Mouse (Mus musculus) left cerebral cortex, postnatal 36 days (tissue): Measurements from ENCODE around the gene Fgfr2. TPM values are rescaled to one million over a fixed set of nuclear protein-coding genes. Genes with fewer than 3 reads are reported as not detected.
"Not testable (repeated sequence)": the region's sequence is repeated elsewhere in the genome, so short reads cannot be mapped to it uniquely, and the experiment has no call there.

Experiments
- DNase-seq, 2 experiments: peaks; one replicate each; pipeline ENCODE4 v3.0.0; 2021 to 2022; ENCODE audit warnings: low spot score in 2 of 2, mixed read lengths in 1 of 2
- intact Hi-C: fragments of 180-260 bp; cut with DNase I; formaldehyde crosslinking; loops from one replicate; pipeline ENCODE4 v1.15.1; 2025
- total RNA-seq, 2 experiments: library from RNA; stranded (reverse); gene quantifications; 2 replicates each; pipeline ENCODE4 v1.2.3; 2021

Fgfr2 gene
- total RNA-seq, 2 experiments from 2014 or later, result 41.6 to 46.6 TPM

- no peak for DNase-seq
Observed at GRCm38 (mm10) chr7:132675922-132676321, 447.2 kb downstream of the Fgfr2 start.

GRCm38 (mm10) chr7:132673931-132674755, 449.0 kb downstream of the Fgfr2 start:
- no peak for DNase-seq
- intact Hi-C loops, result no loop called here

More at GRCm38 (mm10) chr7:132675922-132676321, 447.2 kb downstream of the Fgfr2 start:
- intact Hi-C loops, result no loop called here

- intact Hi-C loops, result no loop called here
- peak; percentile 32 to 39 for DNase-seq
Observed at GRCm38 (mm10) chr7:132672481-132672959, 450.6 kb downstream of the Fgfr2 start.

GRCm38 (mm10) chr7:132670863-132671165, 452.3 kb downstream of the Fgfr2 start:
- intact Hi-C loops, result no loop called here
- DNase-seq, result no peak

- DNase-seq, result no peak
- intact Hi-C loops, result no loop called here
Observed at GRCm38 (mm10) chr7:132669999-132670862, 452.9 kb downstream of the Fgfr2 start.

GRCm38 (mm10) chr7:132668604-132669003, 454.5 kb downstream of the Fgfr2 start:
- no peak for DNase-seq
- intact Hi-C loops, result no loop called here

- DNase-seq, result no peak
- intact Hi-C loops, result no loop called here
Observed at GRCm38 (mm10) chr7:132666516-132666915, 456.6 kb downstream of the Fgfr2 start.

- intact Hi-C loops, result no loop called here
- DNase-seq, result no peak
Observed at GRCm38 (mm10) chr7:132665664-132666382, 457.3 kb downstream of the Fgfr2 start.

- DNase-seq, result no peak
- intact Hi-C loops, result loop anchor here (5.0 kb wide), 1 partner anchor 698 kb away; the partner anchor contains the start of gene Gpr26
Observed at GRCm38 (mm10) chr7:132664815-132665214, 458.3 kb downstream of the Fgfr2 start.

- DNase-seq, result not testable (repeated sequence)
- intact Hi-C loops, result loop anchor here (5.0 kb wide), 1 partner anchor 696 kb away; the partner anchor contains the start of gene Gpr26
Observed at GRCm38 (mm10) chr7:132662831-132663230, 460.3 kb downstream of the Fgfr2 start.

GRCm38 (mm10) chr7:132659633-132660032, 463.5 kb downstream of the Fgfr2 start:
- DNase-seq, result no peak
- intact Hi-C loops, result loop anchor here (5.0 kb wide), 3 partner anchors 53 to 692 kb away; partner anchors contain the start of gene Gpr26

- intact Hi-C loops, result loop anchor here (5.0 kb wide), 2 partner anchors 54 to 74 kb away; no protein-coding TSS in a partner anchor
- DNase-seq, result no peak
Observed at GRCm38 (mm10) chr7:132658688-132659087, 464.5 kb downstream of the Fgfr2 start.

- intact Hi-C loops, result loop anchor here (5.0 kb wide), 2 partner anchors 54 to 74 kb away; no protein-coding TSS in a partner anchor
- DNase-seq, result no peak
Observed at GRCm38 (mm10) chr7:132658058-132658450, 465.1 kb downstream of the Fgfr2 start.

- no peak for DNase-seq
- intact Hi-C loops, result loop anchor here (2.0 to 5.0 kb wide), 3 partner anchors 55 to 345 kb away; no protein-coding TSS in a partner anchor
Observed at GRCm38 (mm10) chr7:132657371-132658057, 465.6 kb downstream of the Fgfr2 start.

GRCm38 (mm10) chr7:132656548-132656947, 466.6 kb downstream of the Fgfr2 start:
- intact Hi-C loops, result loop anchor here (1.0 to 5.0 kb wide), 4 partner anchors 56 to 346 kb away; no protein-coding TSS in a partner anchor
- peak; percentile 78 to 86 for DNase-seq

- intact Hi-C loops, result loop anchor here (1.0 to 5.0 kb wide), 4 partner anchors 56 to 347 kb away; no protein-coding TSS in a partner anchor
- DNase-seq, result peak; percentile 85 to 86
Observed at GRCm38 (mm10) chr7:132656075-132656474, 467.1 kb downstream of the Fgfr2 start.

GRCm38 (mm10) chr7:132654412-132654811, 468.7 kb downstream of the Fgfr2 start:
- intact Hi-C loops, result no loop called here
- no peak for DNase-seq

- intact Hi-C loops, result no loop called here
- no peak for DNase-seq
Observed at GRCm38 (mm10) chr7:132646514-132646913, 476.6 kb downstream of the Fgfr2 start.
